ENCODE assay signal across 8 mouse cellular contexts in genomic region chr12:81754651-81755050, GRCm38 (mm10). TPM values are rescaled to one million over a fixed set of nuclear protein-coding genes. Genes with fewer than 3 reads are reported as not detected.
DNase-seq lines count a peak whose midpoint lies in the region; ATAC-seq lines count a peak whose summit lies in the region.
"Had no signal": no experiment of that assay in that cellular context is flagged by ENCODE, and none has a peak within 500 bp of the region (broad histone marks: within the 10 kb centered on the region; RNA-seq: fewer than 3 reads in every experiment).

No protein-coding gene starts in this region.

- peak; percentile 88 for ATAC-seq in granulocyte monocyte progenitor cell, adult 5-6 weeks (replicated peaks; ENCODE audit: poor library complexity, severe bottlenecking)
- no peak for ATAC-seq in midbrain, embryonic 16.5 days

- peak; percentile 9 for DNase-seq in kidney, postnatal 10 days
- DNase-seq in kidney, postnatal 14 days: no peak
- peak; percentile 77 for DNase-seq in brain, adult 2 months (ENCODE audit: low read depth, low spot score)
- DNase-seq in lung, postnatal 4 days: peak; percentile 62 to 69
- DNase-seq in frontal cortex, postnatal 14 days (ENCODE audit: low spot score in 2 of 2): no peak

- no peak overlapping the region for H3K4me2 ChIP-seq in midbrain, embryonic 16.5 days (ENCODE audit: low read length)

- no peak overlapping the region for H3K4me3 ChIP-seq in midbrain, embryonic 16.5 days (ENCODE audit: low read depth, low read length)

- H3K4me1 ChIP-seq in midbrain, embryonic 16.5 days (ENCODE audit: control insufficient read depth, insufficient read depth, low read length): 0 out of 2 replicates have a peak, but pooled peaks cover 2% of the 10 kb centered on the region

- no peaks in the 10 kb centered on the region for H3K36me3 ChIP-seq in midbrain, embryonic 16.5 days (ENCODE audit: control insufficient read depth, insufficient read depth, low read length)

- WGBS in midbrain, embryonic 16.5 days: 62% methylated on average over 7 of the region's 7 CpGs

- no peak overlapping the region for H3K27ac ChIP-seq in midbrain, embryonic 16.5 days (ENCODE audit: low read length)
- H3K27ac ChIP-seq: kidney, postnatal 0 days had no signal

- no peak overlapping the region for H3K9ac ChIP-seq in midbrain, embryonic 16.5 days (ENCODE audit: low read depth, low read length)

- no peaks in the 10 kb centered on the region for H3K27me3 ChIP-seq in midbrain, embryonic 16.5 days (ENCODE audit: control insufficient read depth, insufficient read depth, low read depth, low read length)

- no peaks in the 10 kb centered on the region for H3K9me3 ChIP-seq in midbrain, embryonic 16.5 days (replicated peaks; ENCODE audit: control insufficient read depth, low read length, poor library complexity, severe bottlenecking)

RNA-seq across cellular contexts. Expression of gene Map3k9, which starts 26.3 kb away (rescaled TPM):
- total RNA-seq in granulocyte monocyte progenitor cell, adult 5-6 weeks (2014; fragmentation: Nextera tagmentation): 1.2 TPM in 1 of 2 replicates, not detected in the other
- total RNA-seq in granulocyte monocyte progenitor cell, adult 5-6 weeks (2017): 0.72 and 0.73 TPM in 2 replicates
- 8.4 and 10.9 TPM in 2 replicates for polyA plus RNA-seq in midbrain, embryonic 16.5 days (2015; fragmentation: Nextera tagmentation; extraction: Ambion mirVana)

Comparison
In these comparisons a context has a peak if more than half of its experiments do, and no peak if none do; other contexts are left out.
1. DNase-seq: peak in kidney, postnatal 10 days (single experiment), brain, adult 2 months (single experiment) and lung, postnatal 4 days (2 of 2); none in kidney, postnatal 14 days (single experiment) and frontal cortex, postnatal 14 days (0 of 2).